Mouse (Mus musculus): Measurements from ENCODE around the gene Tacc2.

- no peak for TF ChIP-seq ZC3H11A (IDR thresholded peaks at IDR 0.05; ENCODE audit: low read depth, low read length)
- no peak for TF ChIP-seq HCFC1 (IDR thresholded peaks at IDR 0.05; ENCODE audit: low read depth, low read length)
- TF ChIP-seq CTCF (IDR thresholded peaks at IDR 0.05 in 2 of 3, conservative IDR thresholded peaks at IDR 0.05 in 1 of 3; ENCODE audit: control insufficient read depth in 1 of 3, insufficient read depth in 1 of 3, low read depth in 2 of 3, low read length in 3 of 3, poor library complexity in 1 of 3, severe bottlenecking in 1 of 3) = no peak
- TF ChIP-seq TCF12 (IDR thresholded peaks at IDR 0.05; ENCODE audit: low read depth, low read length) = no peak
- TF ChIP-seq ZNF384 (IDR thresholded peaks at IDR 0.05; ENCODE audit: low read depth, low read length) = no peak
- TF ChIP-seq CHD2 (IDR thresholded peaks at IDR 0.05; ENCODE audit: low read length) = no peak
- TF ChIP-seq SMC3 (IDR thresholded peaks at IDR 0.05; ENCODE audit: low read depth, low read length) = no peak
- no peak for TF ChIP-seq GATA1 (IDR thresholded peaks at IDR 0.05; ENCODE audit: low read depth, low read length)
- no peak for TF ChIP-seq NRF1 (IDR thresholded peaks at IDR 0.05; ENCODE audit: insufficient read depth, low read depth, low read length, poor library complexity, severe bottlenecking)
- no peak for TF ChIP-seq JUND (IDR thresholded peaks at IDR 0.05; ENCODE audit: low read depth, low read length)
- no peak for TF ChIP-seq TBP (IDR thresholded peaks at IDR 0.05; ENCODE audit: low read depth, low read length)
- no peak for TF ChIP-seq MYC (IDR thresholded peaks at IDR 0.05; ENCODE audit: low read depth, low read length)
Measured at GRCm38 (mm10) chr7:130635212-130635611, 58.0 kb downstream of the Tacc2 start.
